Mouse (Mus musculus): Measurements from ENCODE around the gene Cdh24.

GRCm38 (mm10) chr14:54674317-54674716 is 33.2 kb upstream of the Cdh24 start:
- TF ChIP-seq CTCF (IDR thresholded peaks at IDR 0.05; ENCODE audit: low read depth) (no peak), EP300 (IDR thresholded peaks at IDR 0.05; ENCODE audit: low read depth) (no peak)
